Mouse (Mus musculus) c-Kit-positive CD71-positive TER-119-negative erythroid progenitor cells, embryonic 14.5 days (primary cell): ENCODE measurements around the gene Vmn2r111.
"Not testable (repeated sequence)": the region's sequence is repeated elsewhere in the genome, so short reads cannot be mapped to it uniquely, and the experiment has no call there.

Source experiments
- DNase-seq: peaks from one replicate; pipeline ENCODE4 v3.0.0-alpha.2; 2013; ENCODE audit warnings: low read depth

Vmn2r111 gene

GRCm38 (mm10) chr17:22573382-22573781, at the start of gene Vmn2r111:
Gene Vmn2r111 (minus strand): TSS chr17:22573482.
- not testable (repeated sequence) for DNase-seq

- not testable (repeated sequence) for DNase-seq
These were observed 27.4 kb upstream of the Vmn2r111 start, which contains the start of gene Vmn2r112 for GRCm38 (mm10) chr17:22600651-22601050. Gene Vmn2r112 (plus strand): TSS chr17:22600951.

- not testable (repeated sequence) for DNase-seq
These were observed 52.8 kb downstream of the Vmn2r111 start for GRCm38 (mm10) chr17:22520467-22520866.

- not testable (repeated sequence) for DNase-seq
These were observed 53.2 kb downstream of the Vmn2r111 start for GRCm38 (mm10) chr17:22520037-22520436.

- no peak for DNase-seq
These were observed 76.2 kb downstream of the Vmn2r111 start for GRCm38 (mm10) chr17:22497120-22497519.
